Mouse (Mus musculus) megakaryocyte, embryonic 14.5 days (primary cell): ENCODE measurements around the gene Sp2. TPM values are rescaled to one million over a fixed set of nuclear protein-coding genes. Genes with fewer than 3 reads are reported as not detected.
A peak's percentile ranks its signal among the peaks of the same experiment; 100 is the strongest.

Experiments used
- H3K27me3 ChIP-seq: replicated peaks from 2 replicates; pipeline ENCODE3; 2012; ENCODE audit warnings: inconsistent platforms
- H3K36me3 ChIP-seq: replicated peaks from 2 replicates; pipeline ENCODE3; 2012; ENCODE audit warnings: low read length, inconsistent platforms, mixed read lengths
- H3K4me1 ChIP-seq: 2 replicates; pipeline ENCODE4 v1.6.1; 2012; ENCODE audit warnings: inconsistent platforms
- H3K4me3 ChIP-seq: replicated peaks from 2 replicates; pipeline ENCODE3; 2012; ENCODE audit warnings: moderate library complexity, mild to moderate bottlenecking, inconsistent platforms
- H3K9me3 ChIP-seq: 2 replicates; pipeline ENCODE4 v1.6.1; 2012; ENCODE audit warnings: inconsistent platforms
- FLI1 ChIP-seq: IDR thresholded peaks from 2 replicates; pipeline ENCODE4 v1.6.1; 2012; ENCODE audit warnings: low read length, inconsistent platforms, mixed read lengths
- GATA1 ChIP-seq: IDR thresholded peaks from 3 replicates; pipeline ENCODE4 v1.6.1; 2012; ENCODE audit warnings: mixed read lengths, low read length, inconsistent platforms, borderline replicate concordance
- polyA plus RNA-seq: library from polyadenylated mRNA; stranded (reverse); fragments of >175 nt; gene quantifications from 2 replicates; pipeline ENCODE4 v1.2.3, GENCODE M21; 2012; ENCODE audit warnings: low replicate concordance; ENCODE audit not compliant: insufficient read depth

The Sp2 gene
- polyA plus RNA-seq, 1 experiment: 34.2 TPM

- no peak overlapping the region for H3K4me3 ChIP-seq
- H3K36me3 ChIP-seq: no peaks in the 10 kb centered on the region
- peaks cover 41% of the 10 kb centered on the region for H3K4me1 ChIP-seq
- TF ChIP-seq GATA1 (no peak), FLI1 (no peak)
- peaks cover 37% of the 10 kb centered on the region for H3K27me3 ChIP-seq
- H3K9me3 ChIP-seq: no peaks in the 10 kb centered on the region
These were observed 1.3 kb downstream of the Sp2 start for GRCm38 (mm10) chr11:96981461-96981860.

GRCm38 (mm10) chr11:96980021-96980420 is 2.7 kb downstream of the Sp2 start:
- Histone ChIP-seq H3K36me3 (no peaks in the 10 kb centered on the region), H3K27me3 (peaks cover 26% of the 10 kb centered on the region), H3K4me1 (peaks cover 55% of the 10 kb centered on the region), H3K4me3 (no peak overlapping the region), H3K9me3 (no peaks in the 10 kb centered on the region)
- TF ChIP-seq FLI1: no peak
- TF ChIP-seq GATA1: no peak

- Histone ChIP-seq H3K4me1 (peaks cover 61% of the 10 kb centered on the region), H3K27me3 (peaks cover 21% of the 10 kb centered on the region)
These were observed 3.4 kb downstream of the Sp2 start for GRCm38 (mm10) chr11:96979329-96979728.

GRCm38 (mm10) chr11:96978401-96979246 is 4.1 kb downstream of the Sp2 start:
- Histone ChIP-seq H3K4me1 (peaks cover 68% of the 10 kb centered on the region), H3K36me3 (peaks cover 1% of the 10 kb centered on the region), H3K27me3 (peaks cover 14% of the 10 kb centered on the region), H3K4me3 (peak overlapping the region; percentile 92), H3K9me3 (no peaks in the 10 kb centered on the region)
- no peak for TF ChIP-seq GATA1
- no peak for TF ChIP-seq FLI1

More at GRCm38 (mm10) chr11:96979329-96979728, 3.4 kb downstream of the Sp2 start:
- no peak overlapping the region for H3K4me3 ChIP-seq
- H3K36me3 ChIP-seq: no peaks in the 10 kb centered on the region
- TF ChIP-seq GATA1: no peak
- TF ChIP-seq FLI1: no peak
- no peaks in the 10 kb centered on the region for H3K9me3 ChIP-seq

- H3K4me1 ChIP-seq: peaks cover 75% of the 10 kb centered on the region
- TF ChIP-seq GATA1 (peak; percentile 59; the same call in 1 of the 3 replicates), FLI1 (peak; percentile 96)
- peaks cover 9% of the 10 kb centered on the region for H3K27me3 ChIP-seq
- H3K9me3 ChIP-seq: no peaks in the 10 kb centered on the region
- peaks cover 5% of the 10 kb centered on the region for H3K36me3 ChIP-seq
- peak overlapping the region; percentile 92 for H3K4me3 ChIP-seq
These were observed 5.0 kb downstream of the Sp2 start for GRCm38 (mm10) chr11:96977606-96978400.

- H3K27me3 ChIP-seq: peaks cover 7% of the 10 kb centered on the region
- peaks cover 75% of the 10 kb centered on the region for H3K4me1 ChIP-seq
- no peak for TF ChIP-seq FLI1
- no peak for TF ChIP-seq GATA1
- H3K36me3 ChIP-seq: peaks cover 5% of the 10 kb centered on the region
- no peaks in the 10 kb centered on the region for H3K9me3 ChIP-seq
- peak overlapping the region; percentile 92 for H3K4me3 ChIP-seq
These were observed 5.7 kb downstream of the Sp2 start for GRCm38 (mm10) chr11:96976911-96977591.

GRCm38 (mm10) chr11:96976379-96976687 is 6.4 kb downstream of the Sp2 start:
- Histone ChIP-seq H3K4me3 (peak overlapping the region; percentile 92), H3K4me1 (peaks cover 75% of the 10 kb centered on the region), H3K36me3 (peaks cover 7% of the 10 kb centered on the region), H3K27me3 (peaks cover 2% of the 10 kb centered on the region), H3K9me3 (no peaks in the 10 kb centered on the region)
- TF ChIP-seq GATA1 (no peak), FLI1 (no peak)

- H3K27me3 ChIP-seq: no peaks in the 10 kb centered on the region
- H3K4me3 ChIP-seq: peak overlapping the region; percentile 92
- TF ChIP-seq GATA1 (no peak), FLI1 (no peak)
- no peaks in the 10 kb centered on the region for H3K9me3 ChIP-seq
- peaks cover 79% of the 10 kb centered on the region for H3K4me1 ChIP-seq
- H3K36me3 ChIP-seq: peaks cover 10% of the 10 kb centered on the region
These were observed 7.0 kb downstream of the Sp2 start for GRCm38 (mm10) chr11:96975511-96976378.

- no peaks in the 10 kb centered on the region for H3K9me3 ChIP-seq
- no peaks in the 10 kb centered on the region for H3K27me3 ChIP-seq
- H3K36me3 ChIP-seq: peaks cover 10% of the 10 kb centered on the region
- peaks cover 83% of the 10 kb centered on the region for H3K4me1 ChIP-seq
- H3K4me3 ChIP-seq: no peak overlapping the region
- TF ChIP-seq GATA1 (no peak), FLI1 (no peak)
These were observed 7.9 kb downstream of the Sp2 start for GRCm38 (mm10) chr11:96974813-96975212.
